Mouse (Mus musculus): ENCODE measurements around the gene Ptgis.

Gene Ptgis

DNA sequence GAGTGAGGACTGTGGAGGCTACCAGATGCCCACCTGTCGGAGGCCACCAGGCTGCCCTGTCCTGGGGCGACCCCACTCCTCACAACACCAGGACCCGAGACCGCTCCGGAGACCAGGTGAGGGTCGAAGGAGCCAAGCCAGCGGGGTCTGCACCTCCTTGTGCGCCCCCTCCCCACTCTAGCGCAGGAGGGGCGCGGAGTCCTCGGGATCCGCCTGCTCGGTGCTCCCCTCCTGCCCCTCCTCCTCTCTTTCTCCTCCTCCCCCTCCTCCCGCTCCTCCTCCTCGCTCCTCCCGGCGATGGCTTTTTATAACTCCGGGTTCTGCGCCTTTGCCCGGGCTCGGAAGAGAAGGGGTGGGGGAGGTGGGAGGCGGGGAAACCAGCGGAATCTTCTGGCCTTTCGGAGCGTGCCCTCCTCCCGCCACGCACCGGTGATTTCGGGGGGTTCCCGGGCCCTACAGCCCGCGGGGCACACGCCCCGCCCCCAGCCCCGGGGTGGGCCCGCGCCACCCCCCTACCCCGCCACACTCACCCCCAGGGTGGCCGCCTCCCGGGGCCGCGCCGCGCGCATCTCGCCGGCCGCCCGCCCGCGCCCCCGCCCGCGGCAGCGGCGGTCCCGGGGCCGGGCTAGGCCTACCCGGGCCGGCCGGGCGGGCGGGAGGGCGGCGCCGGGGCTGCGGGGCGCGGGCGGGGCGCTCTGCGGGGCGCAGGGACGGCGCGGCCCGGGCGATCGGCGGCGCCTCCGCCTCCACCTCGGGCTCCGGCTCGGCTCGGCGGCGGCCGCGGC is 50.9 kb downstream of the Ptgis start:
- peak; percentile 10 to 22 for DNase-seq

DNA sequence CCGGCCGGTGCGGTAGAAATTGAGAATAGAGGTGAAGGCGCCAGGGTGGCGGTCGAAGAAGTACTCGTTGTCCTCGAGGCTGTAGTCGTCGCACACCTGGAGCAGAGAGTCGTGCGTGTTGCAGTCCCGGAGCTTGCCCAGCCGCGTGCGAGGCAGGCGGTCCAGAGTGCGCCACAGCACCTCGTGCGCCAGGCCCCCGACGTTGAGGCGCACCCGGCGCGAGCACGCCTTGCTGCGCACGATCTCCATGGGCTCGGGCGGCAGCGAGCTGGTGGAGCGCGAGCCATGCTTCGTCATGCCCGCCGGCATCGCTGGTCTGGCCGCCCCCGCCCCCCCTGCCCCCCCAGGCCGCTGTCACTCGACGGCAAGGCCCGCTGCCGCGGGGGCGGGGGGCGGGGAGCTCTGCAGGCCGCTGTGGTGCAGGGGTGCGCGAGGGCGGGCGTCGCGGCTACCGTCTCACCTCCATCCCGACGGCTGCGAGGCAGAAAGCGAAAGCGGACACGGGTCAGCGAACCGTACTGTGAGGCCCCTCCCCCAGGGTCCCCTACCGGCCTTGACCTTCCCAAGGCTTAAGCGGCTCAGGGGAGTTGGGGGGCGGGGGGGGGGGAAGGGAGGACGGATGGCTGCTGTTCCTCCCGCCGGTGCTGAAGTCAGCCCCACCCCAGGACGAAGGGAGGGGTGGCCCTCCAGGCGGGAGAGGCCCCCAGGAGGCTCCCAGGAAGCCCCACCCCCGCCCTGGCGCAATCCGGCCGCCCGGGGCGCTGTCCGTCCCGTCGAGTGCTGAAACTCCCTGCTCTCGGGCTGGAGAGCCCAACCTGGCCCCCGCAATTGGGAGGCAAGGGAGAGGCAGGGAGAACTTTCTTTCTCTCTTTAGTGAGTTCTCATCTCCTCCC is 51.8 kb downstream of the Ptgis start:
- peak; percentile 48 to 68 for DNase-seq

DNA sequence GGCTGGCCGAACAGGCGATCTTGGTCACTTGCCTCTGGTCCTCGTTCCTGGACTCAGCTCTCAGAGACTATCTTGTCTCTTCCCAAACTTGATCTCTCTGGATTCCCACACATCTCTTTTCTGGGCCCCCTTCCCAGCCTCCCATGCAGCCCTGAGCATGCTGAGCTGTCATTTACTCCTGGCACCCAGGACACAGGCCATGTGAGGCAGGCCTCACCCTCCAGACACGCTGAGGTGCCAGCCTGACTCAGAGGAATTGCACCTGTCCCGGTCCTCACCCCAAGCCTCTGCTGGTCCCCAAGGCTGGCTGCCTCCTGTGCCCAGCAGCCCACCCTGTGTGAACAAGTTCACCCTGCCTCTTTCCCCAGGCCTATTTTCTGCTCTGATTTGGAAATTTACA is 53.3 kb downstream of the Ptgis start:
- DNase-seq: no peak

DNA sequence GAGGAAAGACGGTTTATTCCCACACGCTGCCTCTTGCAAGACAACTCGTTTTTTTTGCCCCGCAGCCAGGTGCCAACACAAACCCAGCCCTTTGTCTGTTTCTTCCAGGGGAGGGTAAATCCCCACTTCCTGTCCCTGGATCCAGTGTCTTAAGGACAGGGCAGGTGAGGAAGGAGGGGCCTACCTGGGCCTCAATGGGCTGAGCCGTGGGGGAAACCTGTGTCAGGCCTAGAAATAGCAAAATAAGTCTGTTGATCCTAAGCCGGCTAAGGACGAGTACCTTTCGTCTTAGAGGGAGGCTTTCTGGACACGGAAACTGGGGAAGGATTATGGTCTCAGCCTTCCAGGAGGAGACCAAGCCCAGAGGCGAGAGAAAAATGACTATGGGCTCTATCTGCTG is 53.9 kb downstream of the Ptgis start:
- no peak for DNase-seq

DNA sequence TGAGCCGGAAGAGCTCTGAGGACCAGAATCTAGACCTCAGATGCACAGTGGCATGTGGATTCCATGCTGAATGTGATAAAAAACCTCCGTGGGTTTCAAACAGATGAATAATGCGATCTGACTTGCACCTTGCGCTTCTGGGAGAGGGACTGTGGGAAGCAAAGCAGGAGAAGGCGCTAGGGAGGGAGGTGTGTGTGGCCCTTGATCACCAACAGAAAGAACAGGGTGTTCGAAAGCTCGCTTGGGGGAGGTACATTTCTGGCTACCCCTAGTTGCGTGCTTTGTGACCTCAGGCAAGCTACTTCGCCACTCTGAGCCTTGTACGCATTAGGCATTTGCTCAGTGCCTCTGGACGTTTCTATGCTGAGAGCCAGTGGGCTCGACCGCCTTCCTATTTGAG is 54.4 kb downstream of the Ptgis start:
- DNase-seq: no peak

GRCm38 (mm10) chr2:167185432-167185831 is 55.0 kb downstream of the Ptgis start:
- no peak for DNase-seq

DNA sequence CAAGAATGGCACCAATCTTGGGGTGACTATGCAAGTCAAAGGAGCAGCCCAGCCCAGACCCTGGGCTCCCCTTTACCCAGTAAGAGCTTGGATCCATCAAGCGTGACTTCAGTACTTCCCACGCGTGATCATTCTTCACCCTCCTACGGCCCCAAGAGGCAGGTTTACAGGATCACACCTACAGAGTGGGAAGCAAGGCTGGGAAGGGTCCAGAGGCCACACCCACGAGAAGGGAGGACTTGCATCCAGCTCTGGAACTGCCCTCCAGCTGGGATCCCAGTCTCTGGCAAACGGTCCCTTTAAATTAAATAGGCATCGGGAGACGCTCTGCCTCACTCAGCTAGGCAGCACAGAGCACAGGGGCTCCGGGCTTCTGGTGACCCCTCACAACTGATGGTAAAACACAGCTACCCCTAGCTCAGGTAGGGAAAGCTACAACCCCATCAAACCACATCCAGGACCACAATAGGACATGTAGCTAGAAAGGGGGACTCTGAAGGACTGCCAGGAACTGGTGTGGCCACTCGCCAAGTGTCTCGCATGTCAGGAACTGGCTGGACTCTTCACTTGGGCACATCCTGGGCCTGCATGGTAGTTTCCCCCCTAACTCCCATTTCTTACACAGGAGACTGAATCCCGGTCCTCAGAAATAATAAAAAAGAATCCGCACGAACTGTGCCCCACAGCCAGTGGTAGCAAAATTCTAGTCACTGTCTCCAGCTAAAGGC is 58.6 kb downstream of the Ptgis start:
- no peak for DNase-seq

GRCm38 (mm10) chr2:167181096-167181495 is 59.3 kb downstream of the Ptgis start:
- no peak for DNase-seq

DNA sequence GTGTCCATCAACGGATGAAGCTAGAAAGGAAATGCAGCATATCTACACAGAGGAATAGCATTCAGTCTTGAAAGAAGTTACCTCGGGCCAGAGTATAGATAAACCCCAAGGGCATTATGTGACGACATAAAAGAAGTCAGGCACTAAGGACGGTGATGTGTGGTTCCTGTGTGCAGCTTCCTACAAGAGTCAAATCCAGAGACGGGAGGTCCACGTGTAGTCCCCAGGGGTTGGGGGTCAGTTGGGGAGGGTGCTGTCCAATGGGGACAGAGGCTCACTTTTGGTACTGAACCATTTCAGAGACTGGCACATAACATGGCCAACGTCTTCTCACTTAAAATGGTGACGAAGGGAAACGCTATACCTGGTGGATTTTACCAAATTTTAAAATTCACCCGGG is 61.1 kb downstream of the Ptgis start:
- no peak for DNase-seq

DNA sequence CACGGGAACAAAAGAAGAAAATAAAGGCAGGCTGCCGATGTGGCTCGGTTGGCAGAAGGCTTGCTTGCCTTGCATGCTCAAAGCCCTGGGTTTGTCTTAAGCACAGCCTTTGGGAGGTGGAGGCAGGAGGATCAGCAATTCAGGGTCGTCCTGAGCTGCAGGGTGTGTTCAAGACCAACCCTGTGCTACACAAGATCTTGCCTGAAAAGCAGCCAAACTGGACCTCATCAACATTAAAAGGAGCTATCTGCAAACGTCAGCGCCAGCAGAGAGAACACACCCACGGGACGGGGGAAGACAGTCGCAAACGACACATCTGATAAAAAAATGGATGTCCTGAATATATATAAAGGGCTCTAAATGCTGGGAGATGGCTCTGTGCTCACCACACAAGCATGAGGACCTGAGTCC is 63.2 kb downstream of the Ptgis start:
- DNase-seq: no peak

GRCm38 (mm10) chr2:167175284-167175683 is 65.1 kb downstream of the Ptgis start:
- DNase-seq: no peak

- DNase-seq: no peak
Measured at GRCm38 (mm10) chr2:167173051-167173875, 67.1 kb downstream of the Ptgis start.

DNA sequence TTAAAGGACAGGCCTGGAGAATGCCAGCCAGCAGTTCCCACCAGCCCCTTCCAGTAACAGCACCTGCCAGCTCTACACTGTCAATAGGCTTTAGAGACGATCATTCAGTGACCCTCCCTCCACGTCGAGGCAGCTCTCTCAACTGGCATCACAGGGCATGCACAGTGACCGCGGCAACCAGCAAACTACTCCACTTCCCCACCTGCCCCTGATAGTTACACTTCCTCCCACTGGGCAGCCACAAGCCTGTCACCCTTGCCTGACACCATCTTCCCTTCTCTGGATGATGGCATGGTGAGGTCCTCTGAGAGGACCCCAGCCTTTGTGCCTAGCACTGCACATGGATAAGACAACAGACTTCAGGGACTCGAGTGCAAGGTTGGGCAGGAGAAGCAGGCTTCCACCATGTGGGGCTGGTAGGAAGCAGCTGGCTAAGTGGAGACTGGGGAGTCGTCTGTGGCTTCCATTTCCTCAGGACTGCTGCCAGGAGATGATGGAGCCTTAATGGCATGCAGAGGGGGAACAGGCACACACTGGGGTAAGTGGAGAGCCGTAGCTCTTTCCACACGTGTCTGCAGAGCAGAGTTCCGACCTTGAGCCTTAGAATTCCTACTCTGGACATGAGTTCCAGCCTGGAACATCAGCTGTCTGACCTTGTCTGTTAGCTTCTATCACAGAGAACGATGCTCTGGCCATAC is 72.7 kb downstream of the Ptgis start:
- DNase-seq: peak in 1 of 2 experiments; percentile 23

GRCm38 (mm10) chr2:167163600-167163999 is 76.8 kb downstream of the Ptgis start:
- DNase-seq: no peak

DNA sequence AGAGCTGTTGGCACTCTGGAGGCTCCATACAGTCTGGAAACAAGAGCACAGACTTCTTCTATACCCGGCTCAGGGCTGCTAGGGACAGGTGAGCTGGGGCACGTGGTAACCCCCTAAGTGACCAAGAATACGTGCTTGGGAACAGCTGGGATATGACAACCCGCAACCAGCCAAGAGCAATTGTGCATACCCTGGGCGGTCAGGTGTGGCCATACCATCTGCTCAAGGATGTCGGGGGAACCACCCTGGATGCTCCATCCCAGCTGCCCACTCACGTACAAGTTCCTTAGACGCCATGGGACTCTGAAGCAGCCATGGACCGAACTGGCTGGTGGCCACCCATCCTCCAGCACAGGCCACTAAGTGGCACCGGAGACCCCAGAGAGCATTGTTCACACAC is 77.3 kb downstream of the Ptgis start:
- DNase-seq: no peak

DNA sequence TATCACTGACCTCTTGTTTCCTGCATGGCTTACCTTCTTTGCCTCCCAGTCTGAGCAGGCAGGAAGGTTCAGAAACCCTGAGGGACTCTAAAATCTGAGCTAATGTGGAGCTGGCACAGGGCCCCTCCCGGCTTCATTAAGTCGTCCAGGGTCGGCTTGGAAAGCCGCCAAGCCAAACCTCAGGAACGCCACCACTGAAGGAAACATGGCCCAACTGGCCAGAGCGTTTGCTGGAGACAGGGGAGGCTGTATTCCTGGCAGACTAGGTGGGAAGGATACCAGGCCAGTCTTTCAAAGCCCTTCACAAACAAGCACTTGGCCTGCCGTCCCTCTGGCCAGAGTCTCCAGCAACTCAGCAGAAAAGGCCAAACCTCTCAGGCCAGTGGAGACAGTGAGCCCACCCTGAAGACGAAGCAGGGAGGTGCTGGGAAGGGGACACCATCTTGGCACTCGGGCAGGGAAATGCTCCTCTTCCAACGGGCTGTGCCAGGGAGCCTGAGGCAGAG is 77.8 kb downstream of the Ptgis start:
- no peak for DNase-seq

- no peak for DNase-seq
Measured at GRCm38 (mm10) chr2:167159721-167160120, 80.7 kb downstream of the Ptgis start.

GRCm38 (mm10) chr2:167158780-167159179 is 81.6 kb downstream of the Ptgis start:
- no peak for DNase-seq

DNA sequence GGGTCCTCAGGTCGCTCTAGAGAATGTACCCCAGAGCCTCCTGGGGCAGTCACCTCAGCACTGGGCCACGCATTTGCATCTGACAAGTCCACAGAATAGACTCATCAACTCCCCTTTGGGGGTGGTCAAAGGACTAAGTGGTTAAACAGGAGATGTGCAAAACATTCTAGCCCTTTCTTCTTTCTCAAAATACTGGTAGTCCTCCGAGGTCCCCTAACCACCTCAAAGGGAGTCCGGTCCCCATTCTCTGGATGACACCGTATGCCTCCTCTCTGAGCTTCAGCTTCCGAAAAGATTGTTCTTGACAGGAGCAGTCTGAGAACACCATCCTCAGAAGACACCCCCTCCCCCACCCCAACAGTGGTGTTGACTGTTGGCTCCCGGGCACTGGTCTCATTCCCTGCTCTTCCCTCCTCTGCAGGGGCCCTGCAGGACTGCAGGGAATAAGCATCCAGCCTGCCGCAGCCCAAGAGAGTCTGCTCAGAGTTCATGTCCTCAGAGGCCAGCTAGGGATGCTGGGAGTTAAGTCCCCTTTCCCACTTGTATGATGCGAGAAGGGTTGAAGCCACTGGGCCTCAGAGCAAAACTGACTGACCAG is 84.2 kb downstream of the Ptgis start:
- no peak for DNase-seq

DNA sequence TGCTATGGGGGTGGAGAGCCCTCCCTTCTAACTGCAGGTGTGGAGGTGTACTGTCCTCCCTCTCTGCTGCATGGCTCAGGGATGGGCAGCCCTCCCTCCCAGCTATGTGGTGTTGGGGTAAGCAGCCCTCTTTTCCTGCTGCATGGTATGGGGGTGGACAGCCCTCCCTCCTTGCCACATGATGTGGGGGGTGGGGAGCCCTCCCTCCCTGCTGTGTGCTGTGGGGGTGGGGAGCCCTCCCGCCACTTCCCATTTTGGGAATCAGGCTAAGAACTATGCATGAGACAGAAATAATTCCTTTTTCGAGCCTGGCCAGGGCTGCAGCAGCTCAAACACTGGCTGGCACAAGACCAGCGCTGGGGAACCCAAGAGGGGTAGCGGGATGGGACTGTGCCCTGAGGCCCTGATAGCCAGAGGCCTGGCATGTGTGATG is 84.8 kb downstream of the Ptgis start:
- no peak for DNase-seq

- DNase-seq: no peak
Measured at GRCm38 (mm10) chr2:167150880-167151279, 89.5 kb downstream of the Ptgis start.
